Mouse (Mus musculus) limb, embryonic 14.5 days (tissue): ENCODE measurements around the gene Aak1. TPM values are rescaled to one million over a fixed set of nuclear protein-coding genes. Genes with fewer than 3 reads are reported as not detected.

ENCODE experiments used
- ATAC-seq: fragments of 200-750 bp; cut with Nextera tagmentation; 2 replicates; pipeline ENCODE4 v1.8.0; 2017; ENCODE audit warnings: low read depth, moderate number of reproducible peaks, moderate TSS enrichment; ENCODE audit not compliant: low FRiP score
- DNase-seq: peaks from one replicate; pipeline ENCODE4 v3.0.0-alpha.2; 2015; ENCODE audit warnings: low spot score
- H3K27ac ChIP-seq: fragments of 300-500 bp; sonication (generic); replicated peaks from 2 replicates; pipeline ENCODE4 v1.5.1; 2014; ENCODE audit warnings: low read depth, mild to moderate bottlenecking, low read length, moderate library complexity, mixed read lengths
- H3K27me3 ChIP-seq: fragments of 300-500 bp; sonication (generic); 2 replicates; pipeline ENCODE4 v1.6.1; 2014; ENCODE audit warnings: low read length, mixed read lengths; ENCODE audit not compliant: control insufficient read depth, insufficient read depth
- H3K36me3 ChIP-seq: fragments of 300-500 bp; sonication (generic); 2 replicates; pipeline ENCODE4 v1.6.1; 2014; ENCODE audit warnings: mild to moderate bottlenecking, low read length, moderate library complexity, mixed read lengths; ENCODE audit not compliant: control insufficient read depth, insufficient read depth
- H3K4me1 ChIP-seq: fragments of 300-500 bp; sonication (generic); 2 replicates; pipeline ENCODE4 v1.6.1; 2014; ENCODE audit warnings: antibody characterized with exemption, low read length, mixed read lengths; ENCODE audit not compliant: control insufficient read depth, insufficient read depth
- H3K4me2 ChIP-seq: fragments of 300-500 bp; sonication (generic); replicated peaks from 2 replicates; pipeline ENCODE4 v1.6.1; 2014; ENCODE audit warnings: low read depth, mild to moderate bottlenecking, low read length, moderate library complexity; ENCODE audit not compliant: severe bottlenecking
- H3K4me3 ChIP-seq: fragments of 300-500 bp; sonication (generic); replicated peaks from 2 replicates; pipeline ENCODE4 v1.5.1; 2014; ENCODE audit warnings: low read length
- H3K9ac ChIP-seq: fragments of 300-500 bp; sonication (generic); 2 replicates; pipeline ENCODE4 v1.6.1; 2014; ENCODE audit warnings: mild to moderate bottlenecking, low read depth, low read length, moderate library complexity; ENCODE audit not compliant: severe bottlenecking
- H3K9me3 ChIP-seq: fragments of 300-500 bp; sonication (generic); 2 replicates; pipeline ENCODE4 v1.6.1; 2016; ENCODE audit warnings: low read length; ENCODE audit not compliant: control insufficient read depth
- POLR2A ChIP-seq: fragments of 200-500 bp; IDR thresholded peaks from 2 replicates; pipeline ENCODE4 v1.8.0; 2012; ENCODE audit warnings: inconsistent platforms, mild to moderate bottlenecking, moderate library complexity, borderline replicate concordance; ENCODE audit not compliant: insufficient read depth, insufficient read length; ENCODE audit errors: extremely low read depth
- WGBS: fragments of 180-500 bp; shearing (Covaris S2); extraction: QIAGEN DNeasy Blood & Tissue Kit; methylation state at CpG from one replicate; pipeline ENCODE4 v1.1.7; 2014; 5-methylcytosine and 5-hydroxymethylcytosine counted together
- polyA plus RNA-seq, 2 experiments: library from polyadenylated mRNA; depleted of rRNA in 1 of 2; stranded (reverse) in 1 of 2; unstranded in 1 of 2; fragments of >200 nt; fragmentation: Nextera tagmentation in 1 of 2; extraction: Ambion mirVana in 1 of 2; gene quantifications; 2 replicates each; pipeline versions ENCODE4 v1.2.1 to v1.2.3; 2012 to 2014

Gene Aak1
- polyA plus RNA-seq, 2 experiments = 19.8 to 24.7 TPM

GRCm38 (mm10) chr6:86858606-86859005, 9.3 kb downstream of the Aak1 start:
- Histone ChIP-seq H3K27ac (no peak overlapping the region), H3K9me3 (no peaks in the 10 kb centered on the region), H3K27me3 (no peaks in the 10 kb centered on the region), H3K4me1 (no peaks in the 10 kb centered on the region), H3K36me3 (peaks cover 30% of the 10 kb centered on the region; the same call in 1 of the 2 replicates), H3K4me2 (no peak overlapping the region), H3K4me3 (no peak overlapping the region), H3K9ac (no peak overlapping the region)
- no peak for TF ChIP-seq POLR2A
- no peak for DNase-seq
- 88% methylated on average over 3 of the region's 3 CpGs for WGBS
- no peak for ATAC-seq

GRCm38 (mm10) chr6:86860732-86861463, 11.6 kb downstream of the Aak1 start:
- Histone ChIP-seq H3K4me2 (no peak overlapping the region), H3K9ac (no peak overlapping the region), H3K4me3 (no peak overlapping the region), H3K9me3 (no peaks in the 10 kb centered on the region), H3K36me3 (peaks cover 22% of the 10 kb centered on the region; the same call in 1 of the 2 replicates), H3K4me1 (no peaks in the 10 kb centered on the region), H3K27ac (no peak overlapping the region), H3K27me3 (no peaks in the 10 kb centered on the region)
- ATAC-seq (no peak), DNase-seq (no peak)
- TF ChIP-seq POLR2A = no peak
- 90% methylated on average over 9 of the region's 9 CpGs for WGBS

GRCm38 (mm10) chr6:86864358-86864757, 15.0 kb downstream of the Aak1 start:
- 97% methylated on average over 3 of the region's 3 CpGs for WGBS
- Histone ChIP-seq H3K27me3 (no peaks in the 10 kb centered on the region), H3K9ac (no peak overlapping the region), H3K4me2 (no peak overlapping the region), H3K9me3 (no peaks in the 10 kb centered on the region), H3K4me3 (no peak overlapping the region), H3K4me1 (no peaks in the 10 kb centered on the region), H3K36me3 (peaks cover 14% of the 10 kb centered on the region; the same call in 1 of the 2 replicates), H3K27ac (no peak overlapping the region)
- DNase-seq (no peak), ATAC-seq (no peak)
- no peak for TF ChIP-seq POLR2A

GRCm38 (mm10) chr6:86870335-86870734, 21.0 kb downstream of the Aak1 start:
- Histone ChIP-seq H3K27me3 (no peaks in the 10 kb centered on the region), H3K27ac (no peak overlapping the region), H3K9me3 (no peaks in the 10 kb centered on the region), H3K4me1 (peaks cover 5% of the 10 kb centered on the region), H3K4me2 (no peak overlapping the region), H3K9ac (no peak overlapping the region), H3K36me3 (peaks cover 7% of the 10 kb centered on the region), H3K4me3 (no peak overlapping the region)
- ATAC-seq (no peak), DNase-seq (no peak)
- 78% methylated on average over 9 of the region's 9 CpGs for WGBS
- no peak for TF ChIP-seq POLR2A

- ATAC-seq (no peak), DNase-seq (no peak)
- peaks cover 5% of the 10 kb centered on the region for H3K36me3 ChIP-seq
- no peak overlapping the region for H3K27ac ChIP-seq
- no peak for TF ChIP-seq POLR2A
- no peaks in the 10 kb centered on the region for H3K27me3 ChIP-seq
- H3K9me3 ChIP-seq = no peaks in the 10 kb centered on the region
- no peak overlapping the region for H3K9ac ChIP-seq
- WGBS = 94% methylated on average over 10 of the region's 10 CpGs
- peaks cover 5% of the 10 kb centered on the region for H3K4me1 ChIP-seq
- H3K4me2 ChIP-seq = no peak overlapping the region
- no peak overlapping the region for H3K4me3 ChIP-seq
These were observed 22.5 kb downstream of the Aak1 start for GRCm38 (mm10) chr6:86871783-86872182.
